Mouse (Mus musculus): Measurements from ENCODE around the gene Olfr970. TPM values are rescaled to one million over a fixed set of nuclear protein-coding genes. Genes with fewer than 3 reads are reported as not detected.

Olfr970 gene
- total RNA-seq (2023): not detected in 2 replicates

GRCm38 (mm10) chr9:39808560-39808959 lies at the start of gene Olfr970:
Olfr970 (plus strand) TSS chr9:39808860.

GRCm38 (mm10) chr9:39783153-39783552 lies 25.5 kb upstream of the Olfr970 start, which contains the start of gene Olfr968:
Olfr968 (minus strand) TSS chr9:39783253.

GRCm38 (mm10) chr9:39790558-39790957 lies 18.1 kb upstream of the Olfr970 start, which contains the start of gene Olfr969:
Olfr969 (plus strand) TSS chr9:39790945.

GRCm38 (mm10) chr9:39836576-39836975 lies 27.9 kb downstream of the Olfr970 start, which contains the start of gene Olfr971:
Olfr971 (plus strand) TSS chr9:39836876.

GRCm38 (mm10) chr9:39866122-39866521 lies 57.5 kb downstream of the Olfr970 start, which contains the start of gene Olfr972:
Olfr972 (plus strand) TSS chr9:39866422.

Other genes with a start within 250 kb of the Olfr970 start
- gene Olfr959, start 233.3 kb upstream of the Olfr970 start, total RNA-seq (2023): not detected in 2 replicates
- gene AW551984, start 204.5 kb upstream of the Olfr970 start, total RNA-seq (2023): not detected in 2 replicates
- gene Olfr148, start 198.2 kb upstream of the Olfr970 start, total RNA-seq (2023): not detected in 2 replicates
- not detected in 2 replicates for gene Olfr960, start 187.5 kb upstream of the Olfr970 start, total RNA-seq (2023)
- not detected in 2 replicates for gene Olfr961, start 163.8 kb upstream of the Olfr970 start, total RNA-seq (2023)
- not detected in 2 replicates for gene Olfr963, start 141.7 kb upstream of the Olfr970 start, total RNA-seq (2023)
- gene Olfr149, start 101.7 kb upstream of the Olfr970 start, total RNA-seq (2023): not detected in 2 replicates
- not detected in 2 replicates for gene Olfr965, start 97.5 kb upstream of the Olfr970 start, total RNA-seq (2023)
- gene Olfr150, start 77.9 kb upstream of the Olfr970 start, total RNA-seq (2023): not detected in 2 replicates
- not detected in 2 replicates for gene Olfr967, start 62.6 kb upstream of the Olfr970 start, total RNA-seq (2023)
- not detected in 2 replicates for gene Olfr968, start 25.6 kb upstream of the Olfr970 start, total RNA-seq (2023)
- gene Olfr969, start 17.9 kb upstream of the Olfr970 start, total RNA-seq (2023): not detected in 2 replicates
- not detected in 2 replicates for gene Olfr971, start 28.0 kb downstream of the Olfr970 start, total RNA-seq (2023)
- gene Olfr972, start 57.6 kb downstream of the Olfr970 start, total RNA-seq (2023): not detected in 2 replicates
- not detected in 2 replicates for gene Olfr229, start 98.5 kb downstream of the Olfr970 start, total RNA-seq (2023)
- not detected in 2 replicates for gene Olfr974, start 128.6 kb downstream of the Olfr970 start, total RNA-seq (2023)
- gene Olfr975, start 143.2 kb downstream of the Olfr970 start, total RNA-seq (2023): not detected in 2 replicates
- gene Olfr976, start 152.3 kb downstream of the Olfr970 start, total RNA-seq (2023): not detected in 2 replicates
- not detected in 2 replicates for gene Olfr978, start 183.3 kb downstream of the Olfr970 start, total RNA-seq (2023)
- not detected in 2 replicates for gene Olfr979, start 194.6 kb downstream of the Olfr970 start, total RNA-seq (2023)
- gene Olfr980, start 200.7 kb downstream of the Olfr970 start, total RNA-seq (2023): not detected in 2 replicates
- gene Olfr981, start 212.6 kb downstream of the Olfr970 start, total RNA-seq (2023): not detected in 2 replicates

Measured in neutrophil, adult 65 days (primary cell).